Mouse (Mus musculus) neural tube, embryonic 15.5 days (tissue): ENCODE results near the gene Card11. TPM values are rescaled to one million over a fixed set of nuclear protein-coding genes. Genes with fewer than 3 reads are reported as not detected.

Experiments used
- ATAC-seq: fragments of 200-750 bp; cut with Nextera tagmentation; 2 replicates; pipeline ENCODE4 v1.8.0; 2017; ENCODE audit warnings: mild to moderate bottlenecking, moderate TSS enrichment, moderate library complexity; ENCODE audit not compliant: low FRiP score
- H3K27ac ChIP-seq: fragments of 300-500 bp; sonication (generic); replicated peaks from 2 replicates; pipeline ENCODE4 v1.5.1; 2015; ENCODE audit warnings: mild to moderate bottlenecking, inconsistent platforms
- H3K27me3 ChIP-seq: fragments of 300-500 bp; sonication (generic); replicated peaks from 2 replicates; pipeline ENCODE4 v1.6.1; 2015; ENCODE audit warnings: inconsistent platforms
- H3K36me3 ChIP-seq: fragments of 300-500 bp; sonication (generic); 2 replicates; pipeline ENCODE4 v1.6.1; 2015; ENCODE audit warnings: inconsistent platforms
- H3K4me1 ChIP-seq: fragments of 300-500 bp; sonication (generic); 2 replicates; pipeline ENCODE4 v1.6.1; 2015; ENCODE audit warnings: inconsistent platforms
- H3K4me2 ChIP-seq: fragments of 300-500 bp; sonication (generic); 2 replicates; pipeline ENCODE4 v1.6.1; 2015; ENCODE audit warnings: inconsistent platforms, mild to moderate bottlenecking, moderate library complexity
- H3K4me3 ChIP-seq: fragments of 300-500 bp; sonication (generic); replicated peaks from 2 replicates; pipeline ENCODE4 v1.5.1; 2015; ENCODE audit warnings: mild to moderate bottlenecking, inconsistent platforms
- H3K9ac ChIP-seq: fragments of 300-500 bp; sonication (generic); replicated peaks from 2 replicates; pipeline ENCODE4 v1.6.1; 2015; ENCODE audit warnings: mild to moderate bottlenecking, inconsistent platforms
- H3K9me3 ChIP-seq: fragments of 300-500 bp; sonication (generic); replicated peaks from 2 replicates; pipeline ENCODE4 v1.6.1; 2016; ENCODE audit warnings: inconsistent platforms
- WGBS: fragments of 180-500 bp; shearing (Covaris S2); methylation state at CpG from one replicate; pipeline ENCODE4 v1.1.7; 2015; ENCODE audit warnings: mixed read lengths; 5-methylcytosine and 5-hydroxymethylcytosine counted together
- polyA plus RNA-seq: library from polyadenylated mRNA; unstranded; fragments of >200 nt; fragmentation: Nextera tagmentation; extraction: Ambion mirVana; gene quantifications from 2 replicates; pipeline ENCODE4 v1.2.1, GENCODE M21; 2015

Card11 gene
- polyA plus RNA-seq, 1 experiment from 2014 or later, result 0.26 TPM

GRCm38 (mm10) chr5:141024435-141024834 is 24.1 kb upstream of the Card11 start:
- no peaks in the 10 kb centered on the region for H3K36me3 ChIP-seq
- H3K9ac ChIP-seq, result no peak overlapping the region
- H3K27ac ChIP-seq, result no peak overlapping the region
- no peaks in the 10 kb centered on the region for H3K27me3 ChIP-seq
- no peak overlapping the region for H3K4me2 ChIP-seq
- H3K4me3 ChIP-seq, result no peak overlapping the region
- H3K4me1 ChIP-seq, result no peaks in the 10 kb centered on the region
- H3K9me3 ChIP-seq, result peaks cover 7% of the 10 kb centered on the region
- ATAC-seq, result no peak
- 66% methylated on average over 5 of the region's 5 CpGs for WGBS

GRCm38 (mm10) chr5:141017927-141018700 is 17.7 kb upstream of the Card11 start:
- Histone ChIP-seq H3K36me3 (no peaks in the 10 kb centered on the region), H3K4me3 (no peak overlapping the region), H3K9me3 (peaks cover 7% of the 10 kb centered on the region), H3K4me2 (no peak overlapping the region), H3K9ac (no peak overlapping the region), H3K27ac (no peak overlapping the region), H3K4me1 (peaks cover 10% of the 10 kb centered on the region), H3K27me3 (no peaks in the 10 kb centered on the region)
- ATAC-seq, result no peak
- 70% methylated on average over 1 of the region's 2 CpGs for WGBS

GRCm38 (mm10) chr5:141016082-141016481 is 15.7 kb upstream of the Card11 start:
- Histone ChIP-seq H3K27ac (no peak overlapping the region), H3K36me3 (no peaks in the 10 kb centered on the region), H3K4me2 (no peak overlapping the region), H3K4me1 (peaks cover 28% of the 10 kb centered on the region), H3K9me3 (no peaks in the 10 kb centered on the region; the same call in 1 of the 2 replicates), H3K27me3 (no peaks in the 10 kb centered on the region), H3K9ac (no peak overlapping the region), H3K4me3 (no peak overlapping the region)
- no peak for ATAC-seq
- 68% methylated on average over 1 of the region's 1 CpGs for WGBS

GRCm38 (mm10) chr5:141014216-141014615 is 13.8 kb upstream of the Card11 start:
- WGBS, result 92% methylated on average over 6 of the region's 6 CpGs
- no peaks in the 10 kb centered on the region for H3K27me3 ChIP-seq
- no peak for ATAC-seq
- H3K36me3 ChIP-seq, result no peaks in the 10 kb centered on the region
- H3K4me3 ChIP-seq, result no peak overlapping the region
- H3K4me1 ChIP-seq, result peaks cover 28% of the 10 kb centered on the region
- H3K4me2 ChIP-seq, result no peak overlapping the region
- H3K9ac ChIP-seq, result no peak overlapping the region
- H3K27ac ChIP-seq, result 0 out of 2 replicates have a peak overlapping the region, but pooled peaks have one; percentile 30
- H3K9me3 ChIP-seq, result no peaks in the 10 kb centered on the region; the same call in 1 of the 2 replicates

- Histone ChIP-seq H3K4me1 (peaks cover 28% of the 10 kb centered on the region), H3K36me3 (no peaks in the 10 kb centered on the region), H3K4me3 (no peak overlapping the region), H3K27me3 (no peaks in the 10 kb centered on the region), H3K27ac (peak overlapping the region; percentile 58), H3K9ac (no peak overlapping the region), H3K4me2 (peak overlapping the region; percentile 19; the same call in 1 of the 2 replicates), H3K9me3 (no peaks in the 10 kb centered on the region; the same call in 1 of the 2 replicates)
- 0 out of 2 replicates have a peak, but pooled peaks have one; percentile 45 for ATAC-seq
- WGBS, result 45% methylated on average over 9 of the region's 9 CpGs
Observed at GRCm38 (mm10) chr5:141013465-141013864, 13.1 kb upstream of the Card11 start.

GRCm38 (mm10) chr5:141005491-141005890 is 5.1 kb upstream of the Card11 start:
- no peak for ATAC-seq
- Histone ChIP-seq H3K9me3 (no peaks in the 10 kb centered on the region), H3K4me1 (no peaks in the 10 kb centered on the region), H3K4me3 (no peak overlapping the region), H3K27ac (no peak overlapping the region), H3K36me3 (no peaks in the 10 kb centered on the region), H3K27me3 (no peaks in the 10 kb centered on the region), H3K9ac (no peak overlapping the region), H3K4me2 (no peak overlapping the region)
- 75% methylated on average over 5 of the region's 5 CpGs for WGBS

GRCm38 (mm10) chr5:141004078-141004763 is 3.8 kb upstream of the Card11 start:
- H3K27ac ChIP-seq, result no peak overlapping the region
- no peaks in the 10 kb centered on the region for H3K9me3 ChIP-seq
- no peak overlapping the region for H3K9ac ChIP-seq
- H3K36me3 ChIP-seq, result no peaks in the 10 kb centered on the region
- 88% methylated on average over 3 of the region's 3 CpGs for WGBS
- H3K27me3 ChIP-seq, result no peaks in the 10 kb centered on the region
- ATAC-seq, result no peak
- no peaks in the 10 kb centered on the region for H3K4me1 ChIP-seq
- no peak overlapping the region for H3K4me2 ChIP-seq
- no peak overlapping the region for H3K4me3 ChIP-seq

GRCm38 (mm10) chr5:140999178-140999672 is 1.2 kb downstream of the Card11 start:
- Histone ChIP-seq H3K9ac (no peak overlapping the region), H3K9me3 (no peaks in the 10 kb centered on the region), H3K27me3 (no peaks in the 10 kb centered on the region), H3K27ac (no peak overlapping the region), H3K36me3 (no peaks in the 10 kb centered on the region), H3K4me3 (no peak overlapping the region), H3K4me1 (no peaks in the 10 kb centered on the region), H3K4me2 (no peak overlapping the region)
- ATAC-seq, result no peak
- WGBS, result 80% methylated on average over 7 of the region's 7 CpGs

- H3K27me3 ChIP-seq, result no peaks in the 10 kb centered on the region
- H3K9ac ChIP-seq, result no peak overlapping the region
- ATAC-seq, result no peak
- WGBS, result 85% methylated on average over 4 of the region's 4 CpGs
- H3K4me2 ChIP-seq, result no peak overlapping the region
- H3K9me3 ChIP-seq, result no peaks in the 10 kb centered on the region
- no peaks in the 10 kb centered on the region for H3K4me1 ChIP-seq
- H3K4me3 ChIP-seq, result no peak overlapping the region
- H3K27ac ChIP-seq, result no peak overlapping the region
- no peaks in the 10 kb centered on the region for H3K36me3 ChIP-seq
Observed at GRCm38 (mm10) chr5:140997767-140998166, 2.6 kb downstream of the Card11 start.

GRCm38 (mm10) chr5:140992093-140993070 is 8.0 kb downstream of the Card11 start:
- H3K4me3 ChIP-seq, result no peak overlapping the region
- no peaks in the 10 kb centered on the region for H3K4me1 ChIP-seq
- H3K9ac ChIP-seq, result no peak overlapping the region
- no peak overlapping the region for H3K4me2 ChIP-seq
- H3K9me3 ChIP-seq, result no peaks in the 10 kb centered on the region
- H3K36me3 ChIP-seq, result no peaks in the 10 kb centered on the region
- WGBS, result 78% methylated on average over 11 of the region's 11 CpGs
- ATAC-seq, result no peak
- no peak overlapping the region for H3K27ac ChIP-seq
- H3K27me3 ChIP-seq, result no peaks in the 10 kb centered on the region
